Mouse (Mus musculus) embryonic facial prominence, embryonic 13.5 days (tissue): Measurements from ENCODE around the gene Prelp. TPM values are rescaled to one million over a fixed set of nuclear protein-coding genes. Genes with fewer than 3 reads are reported as not detected.
A peak's percentile ranks its signal among the peaks of the same experiment; 100 is the strongest.

Experiments
- ATAC-seq: fragments of 200-750 bp; cut with Nextera tagmentation; 2 replicates; pipeline ENCODE4 v1.8.0; 2017; ENCODE audit warnings: low read depth; ENCODE audit not compliant: insufficient number of reproducible peaks, insufficient read depth, low FRiP score, low TSS enrichment
- H3K27ac ChIP-seq: fragments of 300-500 bp; sonication (generic); 2 replicates; pipeline ENCODE4 v1.5.1; 2015; ENCODE audit warnings: moderate library complexity, mild to moderate bottlenecking, inconsistent platforms
- H3K27me3 ChIP-seq: fragments of 300-500 bp; sonication (generic); 2 replicates; pipeline ENCODE4 v1.6.1; 2015; ENCODE audit warnings: mild to moderate bottlenecking, inconsistent platforms
- H3K36me3 ChIP-seq: fragments of 300-500 bp; sonication (generic); 2 replicates; pipeline ENCODE4 v1.6.1; 2015; ENCODE audit warnings: mild to moderate bottlenecking, inconsistent platforms
- H3K4me1 ChIP-seq: fragments of 300-500 bp; sonication (generic); 2 replicates; pipeline ENCODE4 v1.6.1; 2015; ENCODE audit warnings: inconsistent platforms
- H3K4me2 ChIP-seq: fragments of 300-500 bp; sonication (generic); 2 replicates; pipeline ENCODE4 v1.6.1; 2015; ENCODE audit warnings: moderate library complexity, mild to moderate bottlenecking, inconsistent platforms
- H3K4me3 ChIP-seq: fragments of 300-500 bp; sonication (generic); 2 replicates; pipeline ENCODE4 v1.5.1; 2015; ENCODE audit warnings: mild to moderate bottlenecking, inconsistent platforms
- H3K9ac ChIP-seq: fragments of 300-500 bp; sonication (generic); 2 replicates; pipeline ENCODE4 v1.6.1; 2015; ENCODE audit warnings: mild to moderate bottlenecking, inconsistent platforms
- H3K9me3 ChIP-seq: fragments of 300-500 bp; sonication (generic); 2 replicates; pipeline ENCODE4 v1.6.1; 2016; ENCODE audit warnings: inconsistent platforms
- WGBS: fragments of 180-500 bp; shearing (Covaris S2); methylation state at CpG from one replicate; pipeline ENCODE4 v1.1.7; 2015; ENCODE audit warnings: mixed read lengths; 5-methylcytosine and 5-hydroxymethylcytosine counted together
- polyA plus RNA-seq: library from polyadenylated mRNA; unstranded; fragments of >200 nt; fragmentation: Nextera tagmentation; extraction: Ambion mirVana; gene quantifications from 2 replicates; pipeline ENCODE4 v1.2.1, GENCODE M21; 2015

Prelp gene
- polyA plus RNA-seq, 1 experiment from 2014 or later: 3.3 TPM

DNA sequence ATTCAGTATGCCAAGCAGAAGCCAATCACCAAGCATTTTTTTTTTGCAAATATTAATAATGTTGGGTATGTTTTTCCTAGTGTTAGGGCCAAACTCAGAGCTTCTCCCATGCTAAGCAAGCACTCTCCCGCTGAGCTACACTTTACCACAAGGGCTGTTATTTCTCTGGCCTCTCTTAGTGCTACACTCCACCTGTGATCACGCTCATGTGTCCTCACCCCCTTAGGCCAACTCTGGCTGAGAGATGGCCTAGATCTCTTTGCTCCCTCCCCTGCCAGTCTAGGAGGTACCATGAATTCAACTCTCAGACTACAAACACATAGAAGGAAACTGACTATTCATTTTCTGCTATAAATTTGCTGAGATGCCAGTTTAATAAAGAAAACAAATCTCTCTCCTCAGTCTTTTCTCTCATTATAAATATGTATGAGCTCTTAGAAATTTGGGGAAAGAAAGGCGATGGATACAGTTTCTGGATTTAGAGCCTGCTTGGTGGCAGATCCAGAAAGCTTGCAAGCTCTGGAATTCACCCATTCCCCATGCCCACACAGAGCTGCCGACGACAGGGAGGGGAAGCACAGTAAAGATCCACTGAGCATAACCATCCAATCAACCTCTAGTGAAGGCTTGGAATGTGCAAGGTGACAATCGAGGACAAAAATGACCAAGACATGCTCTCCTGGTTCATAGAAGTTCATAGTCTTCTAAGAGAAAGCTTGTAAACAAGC lies 48.0 kb downstream of the Prelp start:
- no peak for ATAC-seq
- Histone ChIP-seq H3K36me3 (no peaks in the 10 kb centered on the region), H3K9ac (no peak overlapping the region), H3K27ac (no peak overlapping the region), H3K27me3 (no peaks in the 10 kb centered on the region), H3K4me2 (no peak overlapping the region), H3K4me3 (no peak overlapping the region), H3K9me3 (no peaks in the 10 kb centered on the region), H3K4me1 (peaks cover 9% of the 10 kb centered on the region; the same call in 1 of the 2 replicates)
- 83% methylated on average over 6 of the region's 6 CpGs for WGBS

- WGBS: 84% methylated on average over 10 of the region's 10 CpGs
- Histone ChIP-seq H3K4me1 (no peaks in the 10 kb centered on the region), H3K4me2 (no peak overlapping the region), H3K4me3 (no peak overlapping the region), H3K9me3 (no peaks in the 10 kb centered on the region), H3K9ac (no peak overlapping the region), H3K27ac (no peak overlapping the region), H3K36me3 (no peaks in the 10 kb centered on the region), H3K27me3 (no peaks in the 10 kb centered on the region)
- ATAC-seq: no peak
Observed at GRCm38 (mm10) chr1:133871241-133871640, 50.0 kb downstream of the Prelp start.

GRCm38 (mm10) chr1:133869221-133869620 lies 52.0 kb downstream of the Prelp start:
- Histone ChIP-seq H3K4me3 (no peak overlapping the region), H3K27me3 (no peaks in the 10 kb centered on the region), H3K27ac (no peak overlapping the region), H3K36me3 (no peaks in the 10 kb centered on the region), H3K4me1 (peaks cover 1% of the 10 kb centered on the region), H3K4me2 (no peak overlapping the region), H3K9me3 (no peaks in the 10 kb centered on the region), H3K9ac (no peak overlapping the region)
- ATAC-seq: no peak
- 60% methylated on average over 2 of the region's 2 CpGs for WGBS

- Histone ChIP-seq H3K4me2 (peak overlapping the region; percentile 37), H3K9ac (no peak overlapping the region), H3K36me3 (no peaks in the 10 kb centered on the region), H3K27ac (peak overlapping the region; percentile 85), H3K4me3 (no peak overlapping the region), H3K27me3 (no peaks in the 10 kb centered on the region), H3K9me3 (no peaks in the 10 kb centered on the region), H3K4me1 (peaks cover 35% of the 10 kb centered on the region)
- whole genome bisulfite sequencing: 8% methylated on average over 10 of the region's 10 CpGs
- 0 out of 2 replicates have a peak, but pooled peaks have one; percentile 48 for ATAC-seq
Observed at GRCm38 (mm10) chr1:133863257-133863997, 57.8 kb downstream of the Prelp start.

GRCm38 (mm10) chr1:133861028-133861427 lies 60.2 kb downstream of the Prelp start:
- no peak overlapping the region for H3K9ac ChIP-seq
- no peak overlapping the region for H3K4me2 ChIP-seq
- WGBS: 77% methylated on average over 5 of the region's 5 CpGs
- H3K4me1 ChIP-seq: peaks cover 47% of the 10 kb centered on the region
- H3K36me3 ChIP-seq: no peaks in the 10 kb centered on the region
- no peaks in the 10 kb centered on the region for H3K9me3 ChIP-seq
- H3K27ac ChIP-seq: no peak overlapping the region
- H3K27me3 ChIP-seq: no peaks in the 10 kb centered on the region; the same call in 1 of the 2 replicates
- ATAC-seq: no peak
- H3K4me3 ChIP-seq: no peak overlapping the region

Other genes with a start within 250 kb of the Prelp start
- 1.2 and 1.3 TPM in 2 replicates for gene Lax1, start 231.3 kb downstream of the Prelp start, polyA plus RNA-seq
- 25.3 and 26.1 TPM in 2 replicates for gene Atp2b4, start 120.4 kb downstream of the Prelp start, polyA plus RNA-seq
- 0.81 and 1.0 TPM in 2 replicates for gene Optc, start 13.4 kb downstream of the Prelp start, polyA plus RNA-seq
- gene Fmod, start 115.8 kb upstream of the Prelp start, polyA plus RNA-seq: 9.6 and 10.1 TPM in 2 replicates
- 21.2 and 24.2 TPM in 2 replicates for gene Btg2, start 157.7 kb upstream of the Prelp start, polyA plus RNA-seq
- gene Chit1, start 189.8 kb upstream of the Prelp start, polyA plus RNA-seq: not detected in 2 replicates